Comparison of ENCODE assay signal across 8 mouse cellular contexts in genomic region chr9:21962416-21963059, GRCm38 (mm10). TPM values are rescaled to one million over a fixed set of nuclear protein-coding genes. Genes with fewer than 3 reads are reported as not detected.
DNase-seq lines count a peak whose midpoint lies in the region; ATAC-seq lines count a peak whose summit lies in the region.

No protein-coding gene starts in this region.

- 2% methylated on average over 34 of the region's 34 CpGs for WGBS in embryonic facial prominence, embryonic 13.5 days
- WGBS in heart, embryonic 12.5 days, result 2% methylated on average over 34 of the region's 34 CpGs
- WGBS in kidney, embryonic 15.5 days, result 2% methylated on average over 34 of the region's 34 CpGs
- 0% methylated on average over 34 of the region's 34 CpGs for WGBS in liver, embryonic 12.5 days (ENCODE audit: insufficient replicate concordance)
- 2% methylated on average over 34 of the region's 34 CpGs for WGBS in stomach, embryonic 14.5 days

- peak overlapping the region; percentile 49 for H3K4me3 ChIP-seq in embryonic facial prominence, embryonic 13.5 days
- H3K4me3 ChIP-seq in heart, embryonic 12.5 days, result peak overlapping the region; percentile 55
- H3K4me3 ChIP-seq in kidney, embryonic 15.5 days (replicated peaks), result peak overlapping the region; percentile 52
- H3K4me3 ChIP-seq in liver, embryonic 12.5 days, result peak overlapping the region; percentile 98
- peak overlapping the region; percentile 40 for H3K4me3 ChIP-seq in stomach, embryonic 14.5 days (ENCODE audit: low read depth, low read length)

- H3K36me3 ChIP-seq in embryonic facial prominence, embryonic 13.5 days, result peaks cover 4% of the 10 kb centered on the region; the same call in 1 of the 2 replicates
- H3K36me3 ChIP-seq in heart, embryonic 12.5 days, result peaks cover 14% of the 10 kb centered on the region
- H3K36me3 ChIP-seq in kidney, embryonic 15.5 days, result peaks cover 10% of the 10 kb centered on the region
- peaks cover 46% of the 10 kb centered on the region for H3K36me3 ChIP-seq in liver, embryonic 12.5 days
- no peaks in the 10 kb centered on the region for H3K36me3 ChIP-seq in stomach, embryonic 14.5 days (ENCODE audit: control insufficient read depth, insufficient read depth, low read length)

- ATAC-seq in embryonic facial prominence, embryonic 13.5 days (ENCODE audit: insufficient number of reproducible peaks, insufficient read depth, low FRiP score, low TSS enrichment, low read depth), result peak; percentile 77
- ATAC-seq in heart, embryonic 12.5 days (ENCODE audit: insufficient number of reproducible peaks, low FRiP score), result peak; percentile 91
- peak; percentile 85 for ATAC-seq in kidney, embryonic 15.5 days (replicated peaks; ENCODE audit: low FRiP score)
- ATAC-seq in liver, embryonic 12.5 days, result peak; percentile 92
- peak; percentile 90 for ATAC-seq in stomach, embryonic 14.5 days (ENCODE audit: insufficient number of reproducible peaks, insufficient read depth, low FRiP score, low read depth)

- H3K9me3 ChIP-seq in embryonic facial prominence, embryonic 13.5 days, result no peaks in the 10 kb centered on the region
- no peaks in the 10 kb centered on the region for H3K9me3 ChIP-seq in heart, embryonic 12.5 days (replicated peaks)
- no peaks in the 10 kb centered on the region for H3K9me3 ChIP-seq in kidney, embryonic 15.5 days (replicated peaks)
- no peaks in the 10 kb centered on the region for H3K9me3 ChIP-seq in liver, embryonic 12.5 days (replicated peaks)
- no peaks in the 10 kb centered on the region for H3K9me3 ChIP-seq in stomach, embryonic 14.5 days (ENCODE audit: control insufficient read depth, low read depth, low read length)

- H3K9ac ChIP-seq in embryonic facial prominence, embryonic 13.5 days, result peak overlapping the region; percentile 61
- peak overlapping the region; percentile 49 for H3K9ac ChIP-seq in heart, embryonic 12.5 days
- peak overlapping the region; percentile 18 for H3K9ac ChIP-seq in kidney, embryonic 15.5 days
- peak overlapping the region; percentile 93 for H3K9ac ChIP-seq in liver, embryonic 12.5 days
- 0 out of 2 replicates have a peak overlapping the region, but pooled peaks have one; percentile 10 for H3K9ac ChIP-seq in stomach, embryonic 14.5 days (replicated peaks; ENCODE audit: low read depth, low read length)

- H3K27ac ChIP-seq in embryonic facial prominence, embryonic 13.5 days, result no peak overlapping the region
- H3K27ac ChIP-seq in heart, embryonic 12.5 days (ENCODE audit: poor library complexity, severe bottlenecking), result peak overlapping the region; percentile 61
- peak overlapping the region; percentile 20; the same call in 1 of the 2 replicates for H3K27ac ChIP-seq in kidney, embryonic 15.5 days
- peak overlapping the region; percentile 97 for H3K27ac ChIP-seq in liver, embryonic 12.5 days
- H3K27ac ChIP-seq in stomach, embryonic 14.5 days (ENCODE audit: low read length), result no peak overlapping the region

- H3K4me2 ChIP-seq in embryonic facial prominence, embryonic 13.5 days, result peak overlapping the region; percentile 84
- H3K4me2 ChIP-seq in heart, embryonic 12.5 days, result peak overlapping the region; percentile 92
- H3K4me2 ChIP-seq in kidney, embryonic 15.5 days, result peak overlapping the region; percentile 90
- H3K4me2 ChIP-seq in liver, embryonic 12.5 days, result peak overlapping the region; percentile 79
- H3K4me2 ChIP-seq in stomach, embryonic 14.5 days (replicated peaks; ENCODE audit: low read depth, low read length), result peak overlapping the region; percentile 91

- peaks cover 59% of the 10 kb centered on the region for H3K27me3 ChIP-seq in embryonic facial prominence, embryonic 13.5 days
- peaks cover 26% of the 10 kb centered on the region for H3K27me3 ChIP-seq in heart, embryonic 12.5 days (replicated peaks)
- peaks cover 15% of the 10 kb centered on the region for H3K27me3 ChIP-seq in kidney, embryonic 15.5 days
- peaks cover 9% of the 10 kb centered on the region; the same call in 1 of the 2 replicates for H3K27me3 ChIP-seq in liver, embryonic 12.5 days (replicated peaks)
- H3K27me3 ChIP-seq in stomach, embryonic 14.5 days (ENCODE audit: control insufficient read depth, insufficient read depth, low read length), result peaks cover 14% of the 10 kb centered on the region

- peaks cover 33% of the 10 kb centered on the region for H3K4me1 ChIP-seq in embryonic facial prominence, embryonic 13.5 days
- peaks cover 40% of the 10 kb centered on the region for H3K4me1 ChIP-seq in heart, embryonic 12.5 days (replicated peaks)
- H3K4me1 ChIP-seq in kidney, embryonic 15.5 days, result peaks cover 49% of the 10 kb centered on the region
- H3K4me1 ChIP-seq in liver, embryonic 12.5 days, result peaks cover 54% of the 10 kb centered on the region
- peaks cover 16% of the 10 kb centered on the region; the same call in 1 of the 2 replicates for H3K4me1 ChIP-seq in stomach, embryonic 14.5 days (ENCODE audit: control insufficient read depth, insufficient read depth, low read length)

- DNase-seq in B cell, adult 2 months, result peak; percentile 50 to 57
- peak; percentile 35 to 49 for DNase-seq in adrenal gland, postnatal 4 days (ENCODE audit: low spot score in 2 of 2)
- DNase-seq in naive thymus-derived CD4-positive, alpha-beta T cell, adult 2 months (ENCODE audit: low read depth), result peak; percentile 62

RNA-seq across cellular contexts. Expression of gene Epor, which starts 0.8 kb away (rescaled TPM):
- 10 to 100 TPM in 1 of 2 experiments, 1 to 10 TPM in 1; 7.7 to 10.2 TPM for total RNA-seq in adrenal gland, postnatal 4 days (2021)
- polyA plus RNA-seq in embryonic facial prominence, embryonic 13.5 days (2015; fragmentation: Nextera tagmentation; extraction: Ambion mirVana), result 8.5 and 9.3 TPM in 2 replicates
- 10.9 and 12.0 TPM in 2 replicates for polyA plus RNA-seq in heart, embryonic 12.5 days (2016; fragmentation: Nextera tagmentation; extraction: Ambion mirVana)
- polyA plus RNA-seq in kidney, embryonic 15.5 days (2015; fragmentation: Nextera tagmentation; extraction: Ambion mirVana), result 12.1 and 15.2 TPM in 2 replicates
- polyA plus RNA-seq in liver, embryonic 12.5 days (2016; fragmentation: Nextera tagmentation; extraction: Ambion mirVana), result 155 and 158 TPM in 2 replicates
- 6.4 and 6.7 TPM in 2 replicates for polyA plus RNA-seq in stomach, embryonic 14.5 days (2014; fragmentation: Nextera tagmentation; extraction: Ambion mirVana)

RNA-seq across cellular contexts. Expression of gene Swsap1, which starts 7.0 kb away (rescaled TPM):
- 10 to 100 TPM; 15.9 to 16.1 TPM for total RNA-seq in adrenal gland, postnatal 4 days (2021)
- polyA plus RNA-seq in embryonic facial prominence, embryonic 13.5 days (2015; fragmentation: Nextera tagmentation; extraction: Ambion mirVana), result 5.2 and 7.3 TPM in 2 replicates
- polyA plus RNA-seq in heart, embryonic 12.5 days (2016; fragmentation: Nextera tagmentation; extraction: Ambion mirVana), result 4.8 and 5.8 TPM in 2 replicates
- polyA plus RNA-seq in kidney, embryonic 15.5 days (2015; fragmentation: Nextera tagmentation; extraction: Ambion mirVana), result 7.9 and 12.6 TPM in 2 replicates
- 2.8 and 3.0 TPM in 2 replicates for polyA plus RNA-seq in liver, embryonic 12.5 days (2016; fragmentation: Nextera tagmentation; extraction: Ambion mirVana)
- 8.9 and 10.4 TPM in 2 replicates for polyA plus RNA-seq in stomach, embryonic 14.5 days (2014; fragmentation: Nextera tagmentation; extraction: Ambion mirVana)

RNA-seq across cellular contexts. Expression of gene Plppr2, which starts 25.7 kb away (rescaled TPM):
- total RNA-seq in adrenal gland, postnatal 4 days (2021), result 10 to 100 TPM; 39.4 to 41.6 TPM
- polyA plus RNA-seq in embryonic facial prominence, embryonic 13.5 days (2015; fragmentation: Nextera tagmentation; extraction: Ambion mirVana), result 12.7 and 14.5 TPM in 2 replicates
- polyA plus RNA-seq in heart, embryonic 12.5 days (2016; fragmentation: Nextera tagmentation; extraction: Ambion mirVana), result 8.2 and 8.4 TPM in 2 replicates
- 7.9 and 11.3 TPM in 2 replicates for polyA plus RNA-seq in kidney, embryonic 15.5 days (2015; fragmentation: Nextera tagmentation; extraction: Ambion mirVana)
- polyA plus RNA-seq in liver, embryonic 12.5 days (2016; fragmentation: Nextera tagmentation; extraction: Ambion mirVana), result 2.3 and 3.1 TPM in 2 replicates
- 8.5 and 9.9 TPM in 2 replicates for polyA plus RNA-seq in stomach, embryonic 14.5 days (2014; fragmentation: Nextera tagmentation; extraction: Ambion mirVana)

RNA-seq across cellular contexts. Expression of gene Rgl3, which starts 26.7 kb away (rescaled TPM):
- total RNA-seq in adrenal gland, postnatal 4 days (2021), result 10 to 100 TPM; 26.1 to 36.2 TPM
- polyA plus RNA-seq in embryonic facial prominence, embryonic 13.5 days (2015; fragmentation: Nextera tagmentation; extraction: Ambion mirVana), result 0.59 and 0.94 TPM in 2 replicates
- polyA plus RNA-seq in heart, embryonic 12.5 days (2016; fragmentation: Nextera tagmentation; extraction: Ambion mirVana), result 1.7 and 2.0 TPM in 2 replicates
- polyA plus RNA-seq in kidney, embryonic 15.5 days (2015; fragmentation: Nextera tagmentation; extraction: Ambion mirVana), result 23.7 and 24.5 TPM in 2 replicates
- polyA plus RNA-seq in liver, embryonic 12.5 days (2016; fragmentation: Nextera tagmentation; extraction: Ambion mirVana), result 0.20 and 0.46 TPM in 2 replicates
- polyA plus RNA-seq in stomach, embryonic 14.5 days (2014; fragmentation: Nextera tagmentation; extraction: Ambion mirVana), result 4.9 and 5.5 TPM in 2 replicates

RNA-seq across cellular contexts. Expression of gene Tmem205, which starts 35.2 kb away (rescaled TPM):
- 100 to 1,000 TPM; 242 to 269 TPM for total RNA-seq in adrenal gland, postnatal 4 days (2021)
- 44.5 and 46.7 TPM in 2 replicates for polyA plus RNA-seq in embryonic facial prominence, embryonic 13.5 days (2015; fragmentation: Nextera tagmentation; extraction: Ambion mirVana)
- 38.3 and 38.4 TPM in 2 replicates for polyA plus RNA-seq in heart, embryonic 12.5 days (2016; fragmentation: Nextera tagmentation; extraction: Ambion mirVana)
- polyA plus RNA-seq in kidney, embryonic 15.5 days (2015; fragmentation: Nextera tagmentation; extraction: Ambion mirVana), result 59.2 and 61.0 TPM in 2 replicates
- polyA plus RNA-seq in liver, embryonic 12.5 days (2016; fragmentation: Nextera tagmentation; extraction: Ambion mirVana), result 39.9 and 41.8 TPM in 2 replicates
- polyA plus RNA-seq in stomach, embryonic 14.5 days (2014; fragmentation: Nextera tagmentation; extraction: Ambion mirVana), result 60.7 and 62.4 TPM in 2 replicates

Comparison
In these comparisons a context has a peak if more than half of its experiments do, and no peak if none do; other contexts are left out.
1. H3K27ac ChIP-seq: peak in heart, embryonic 12.5 days (single experiment), kidney, embryonic 15.5 days (single experiment) and liver, embryonic 12.5 days (single experiment); none in embryonic facial prominence, embryonic 13.5 days (single experiment) and stomach, embryonic 14.5 days (single experiment).
2. H3K4me3 ChIP-seq: peak in every context shown above with its lines; median percentile 98 in liver, embryonic 12.5 days; 55 in heart, embryonic 12.5 days; 52 in kidney, embryonic 15.5 days; 49 in embryonic facial prominence, embryonic 13.5 days; 40 in stomach, embryonic 14.5 days.
3. H3K9ac ChIP-seq: peak in every context shown above with its lines; median percentile 93 in liver, embryonic 12.5 days; 61 in embryonic facial prominence, embryonic 13.5 days; 49 in heart, embryonic 12.5 days; 18 in kidney, embryonic 15.5 days; 10 in stomach, embryonic 14.5 days.
4. Peak in every context shown above with its lines, with median percentiles within 50 percentile points of each other: DNase-seq, ATAC-seq and H3K4me2 ChIP-seq.